Mouse (Mus musculus) intestine, postnatal 0 days (tissue): ENCODE measurements at regions not wholly inside any gene's neighbourhood (a gene's known extent, or its start where the extent isn't known, plus 50 kb on each side); places are given as distances from the start of the nearest gene placed in this dataset.

Experiments
- ATAC-seq: fragments of 200-750 bp; cut with Nextera tagmentation; 2 replicates; pipeline ENCODE4 v1.8.0; 2017; ENCODE audit warnings: mild to moderate bottlenecking, moderate TSS enrichment, moderate library complexity
- H3K27ac ChIP-seq: fragments of 300-500 bp; sonication (generic); 2 replicates; pipeline ENCODE4 v1.5.1; 2014; ENCODE audit warnings: mild to moderate bottlenecking, low read depth, low read length, moderate library complexity
- H3K27me3 ChIP-seq: fragments of 300-500 bp; sonication (generic); replicated peaks from 2 replicates; pipeline ENCODE4 v1.6.1; 2014; ENCODE audit warnings: low read length, mixed read lengths; ENCODE audit not compliant: control insufficient read depth, insufficient read depth
- H3K36me3 ChIP-seq: fragments of 300-500 bp; sonication (generic); 2 replicates; pipeline ENCODE4 v1.6.1; 2014; ENCODE audit warnings: mild to moderate bottlenecking, moderate library complexity; ENCODE audit not compliant: control insufficient read depth, insufficient read depth
- H3K4me1 ChIP-seq: fragments of 300-500 bp; sonication (generic); replicated peaks from 2 replicates; pipeline ENCODE4 v1.6.1; 2014; ENCODE audit warnings: antibody characterized with exemption, low read length, mixed read lengths; ENCODE audit not compliant: control insufficient read depth, insufficient read depth
- H3K4me2 ChIP-seq: fragments of 300-500 bp; sonication (generic); replicated peaks from 2 replicates; pipeline ENCODE4 v1.6.1; 2014; ENCODE audit warnings: low read depth, mild to moderate bottlenecking, moderate library complexity
- H3K4me3 ChIP-seq: fragments of 300-500 bp; sonication (generic); 2 replicates; pipeline ENCODE4 v1.5.1; 2014; ENCODE audit warnings: low read depth, low read length
- H3K9ac ChIP-seq: fragments of 300-500 bp; sonication (generic); 2 replicates; pipeline ENCODE4 v1.6.1; 2014; ENCODE audit warnings: mild to moderate bottlenecking, low read depth, low read length
- H3K9me3 ChIP-seq: fragments of 300-500 bp; sonication (generic); 2 replicates; pipeline ENCODE4 v1.6.1; 2016; ENCODE audit warnings: mixed run types; ENCODE audit not compliant: control insufficient read depth
- CTCF ChIP-seq: sonication (generic); IDR thresholded peaks from 2 replicates; pipeline ENCODE4 v1.5.1; 2016; ENCODE audit warnings: low read depth, mild to moderate bottlenecking, control low read depth, antibody characterized with exemption, moderate library complexity
- WGBS: fragments of 180-500 bp; shearing (Covaris S2); extraction: QIAGEN DNeasy Blood & Tissue Kit; methylation state at CpG from one replicate; pipeline ENCODE4 v1.1.7; 2014; 5-methylcytosine and 5-hydroxymethylcytosine counted together

DNA sequence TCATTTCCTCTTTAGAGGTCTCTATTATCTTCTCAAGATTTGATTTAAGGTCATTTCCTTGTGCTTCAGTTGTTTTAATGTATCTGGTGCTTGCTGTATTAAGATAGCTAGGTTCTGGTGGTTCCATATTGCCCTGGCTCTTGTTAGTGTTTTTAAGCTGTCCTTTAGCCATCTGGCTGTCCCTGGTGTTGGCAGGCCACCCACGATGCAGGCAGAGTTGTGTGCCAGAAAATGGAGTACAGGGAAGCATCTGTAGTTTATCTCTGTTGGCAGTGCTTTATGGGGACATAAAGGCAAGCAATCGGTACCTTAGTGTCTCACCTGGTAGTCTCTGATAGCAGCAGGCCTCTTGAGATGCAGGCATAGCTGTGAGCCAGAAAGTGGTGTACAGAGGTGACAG is 162.1 kb downstream of the Ice1 start:
- H3K4me1 ChIP-seq, result no peaks in the 10 kb centered on the region
- 53% methylated on average over 2 of the region's 2 CpGs for WGBS
- no peaks in the 10 kb centered on the region for H3K27me3 ChIP-seq
- H3K36me3 ChIP-seq, result no peaks in the 10 kb centered on the region
- no peak overlapping the region for H3K4me3 ChIP-seq
- TF ChIP-seq CTCF, result no peak
- H3K27ac ChIP-seq, result no peak overlapping the region
- no peaks in the 10 kb centered on the region for H3K9me3 ChIP-seq
- ATAC-seq, result no peak
- H3K4me2 ChIP-seq, result no peak overlapping the region
- no peak overlapping the region for H3K9ac ChIP-seq

DNA sequence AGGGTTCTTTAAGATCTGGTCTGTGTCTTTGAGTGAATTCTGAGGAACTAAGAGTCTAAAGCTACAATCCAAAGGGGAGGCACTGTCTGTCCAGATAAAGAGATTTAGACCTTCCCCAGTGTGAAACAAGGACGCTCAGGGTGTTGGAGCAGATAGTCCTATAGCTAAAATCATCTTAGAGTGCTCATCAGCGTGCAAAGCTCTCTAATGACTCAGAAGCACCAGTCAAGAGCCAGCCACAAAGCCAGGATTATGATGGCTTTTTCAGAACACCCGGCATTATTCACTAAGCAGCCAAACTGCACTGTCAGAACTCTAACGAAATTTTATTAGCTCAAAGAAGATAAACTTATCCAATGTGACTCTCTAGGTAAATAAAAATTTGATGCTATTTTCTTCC is 138.1 kb downstream of the Ice1 start:
- Histone ChIP-seq H3K36me3 (no peaks in the 10 kb centered on the region), H3K9ac (no peak overlapping the region), H3K4me2 (no peak overlapping the region), H3K4me3 (no peak overlapping the region), H3K27me3 (no peaks in the 10 kb centered on the region), H3K27ac (no peak overlapping the region), H3K4me1 (no peaks in the 10 kb centered on the region), H3K9me3 (no peaks in the 10 kb centered on the region)
- WGBS, result 45% methylated on average over 4 of the region's 4 CpGs
- no peak for TF ChIP-seq CTCF
- ATAC-seq, result no peak
